Mouse (Mus musculus): ENCODE data around the gene Mup13. TPM values are rescaled to one million over a fixed set of nuclear protein-coding genes. Genes with fewer than 3 reads are reported as not detected.
"Not testable (repeated sequence)": the region's sequence is repeated elsewhere in the genome, so short reads cannot be mapped to it uniquely, and the experiment has no call there.

Mup13 gene
- not detected in 2 replicates for polyA plus RNA-seq (2015; fragmentation: Nextera tagmentation; extraction: Ambion mirVana)

GRCm38 (mm10) chr4:61228186-61228585, at the start of gene Mup13:
Mup13 (minus strand) TSS chr4:61228286.
- H3K27ac ChIP-seq (ENCODE audit: low read depth, low read length); H3K4me2 ChIP-seq (replicated peaks; ENCODE audit: low read depth); H3K36me3 ChIP-seq (ENCODE audit: control insufficient read depth, insufficient read depth); H3K4me1 ChIP-seq (replicated peaks; ENCODE audit: control insufficient read depth, insufficient read depth, low read length); H3K9ac ChIP-seq (ENCODE audit: low read depth, low read length); H3K4me3 ChIP-seq (ENCODE audit: low read depth, low read length); H3K27me3 ChIP-seq (replicated peaks; ENCODE audit: control insufficient read depth, insufficient read depth, low read length); ATAC-seq; H3K9me3 ChIP-seq (ENCODE audit: control insufficient read depth): not testable (repeated sequence)
- 80% methylated on average over 4 of the region's 4 CpGs for WGBS

Other genes with a start within 250 kb of the Mup13 start
- gene Mup14, start 75.7 kb upstream of the Mup13 start, polyA plus RNA-seq (2015; fragmentation: Nextera tagmentation; extraction: Ambion mirVana): not detected in 2 replicates
- gene Mup15, start 211.5 kb upstream of the Mup13 start, polyA plus RNA-seq (2015; fragmentation: Nextera tagmentation; extraction: Ambion mirVana): not detected in 2 replicates